Mouse (Mus musculus): Measurements from ENCODE around the gene Coro7. TPM values are rescaled to one million over a fixed set of nuclear protein-coding genes. Genes with fewer than 3 reads are reported as not detected.
A peak's percentile ranks its signal among the peaks of the same experiment; 100 is the strongest.
"Not testable (repeated sequence)": the region's sequence is repeated elsewhere in the genome, so short reads cannot be mapped to it uniquely, and the experiment has no call there.

Gene Coro7
- polyA plus RNA-seq, 1 experiment, result 17.2 TPM

DNA sequence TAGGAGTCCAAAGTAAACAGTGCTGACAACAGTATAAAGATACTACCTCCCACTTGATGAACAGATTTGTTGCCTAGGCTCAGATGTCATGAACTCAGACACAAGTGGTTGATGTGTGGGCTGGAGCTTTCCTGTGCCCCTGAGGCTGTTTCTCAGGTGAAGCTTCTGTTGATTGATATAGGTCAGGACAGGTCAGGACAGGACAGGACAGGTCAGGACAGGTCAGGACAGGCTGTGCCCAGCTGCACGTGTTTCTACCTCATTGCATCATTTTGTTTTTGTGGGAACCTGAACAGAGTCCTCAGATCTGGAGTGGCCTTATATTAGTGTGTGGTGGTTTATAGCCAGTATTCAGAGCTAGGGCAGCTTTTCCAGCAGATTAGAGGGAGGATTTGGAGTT, 23.1 kb upstream of the Coro7 start:
- Histone ChIP-seq H3K27ac (ENCODE audit: control insufficient read depth, insufficient read depth, low read depth, low read length) (no peak overlapping the region), H3K4me1 (ENCODE audit: control insufficient read depth, insufficient read depth, low read length) (no peaks in the 10 kb centered on the region), H3K36me3 (ENCODE audit: control insufficient read depth, insufficient read depth, low read length) (peaks cover 5% of the 10 kb centered on the region), H3K4me3 (ENCODE audit: control insufficient read depth, low read depth, low read length) (no peak overlapping the region), H3K27me3 (ENCODE audit: control insufficient read depth, insufficient read depth, low read length) (no peaks in the 10 kb centered on the region)
- TF ChIP-seq POLR2A (IDR thresholded peaks at IDR 0.05; ENCODE audit: control insufficient read depth, low read depth, low read length) (no peak), CTCF (IDR thresholded peaks at IDR 0.05; ENCODE audit: control insufficient read depth, insufficient read depth, insufficient replicate concordance, low read depth, low read length) (no peak)

DNA sequence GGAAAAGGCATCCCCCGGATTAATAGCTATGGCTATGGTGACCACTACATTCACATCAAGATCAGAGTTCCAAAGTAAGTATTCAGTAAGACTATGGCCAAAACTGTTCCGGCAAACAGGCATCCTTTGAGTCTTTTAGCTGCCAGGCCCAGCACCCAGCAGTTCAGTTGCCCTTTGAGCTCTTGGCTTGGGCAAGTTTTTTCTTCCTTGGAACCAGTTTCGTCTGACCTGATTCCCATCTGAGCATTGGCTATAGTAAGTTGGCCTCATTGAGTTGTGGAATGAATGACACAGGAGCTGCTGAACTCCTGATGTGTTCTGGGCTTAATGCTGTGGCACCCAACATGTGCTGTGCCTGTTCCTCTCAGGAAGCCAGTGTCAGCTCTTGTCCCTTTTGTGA, 21.6 kb upstream of the Coro7 start:
- Histone ChIP-seq H3K36me3 (ENCODE audit: control insufficient read depth, insufficient read depth, low read length) (peaks cover 4% of the 10 kb centered on the region), H3K27ac (ENCODE audit: control insufficient read depth, insufficient read depth, low read depth, low read length) (no peak overlapping the region), H3K4me3 (ENCODE audit: control insufficient read depth, low read depth, low read length) (no peak overlapping the region), H3K27me3 (ENCODE audit: control insufficient read depth, insufficient read depth, low read length) (no peaks in the 10 kb centered on the region), H3K4me1 (ENCODE audit: control insufficient read depth, insufficient read depth, low read length) (no peaks in the 10 kb centered on the region)
- TF ChIP-seq CTCF (IDR thresholded peaks at IDR 0.05; ENCODE audit: control insufficient read depth, insufficient read depth, insufficient replicate concordance, low read depth, low read length), result no peak
- TF ChIP-seq POLR2A (IDR thresholded peaks at IDR 0.05; ENCODE audit: control insufficient read depth, low read depth, low read length), result no peak

DNA sequence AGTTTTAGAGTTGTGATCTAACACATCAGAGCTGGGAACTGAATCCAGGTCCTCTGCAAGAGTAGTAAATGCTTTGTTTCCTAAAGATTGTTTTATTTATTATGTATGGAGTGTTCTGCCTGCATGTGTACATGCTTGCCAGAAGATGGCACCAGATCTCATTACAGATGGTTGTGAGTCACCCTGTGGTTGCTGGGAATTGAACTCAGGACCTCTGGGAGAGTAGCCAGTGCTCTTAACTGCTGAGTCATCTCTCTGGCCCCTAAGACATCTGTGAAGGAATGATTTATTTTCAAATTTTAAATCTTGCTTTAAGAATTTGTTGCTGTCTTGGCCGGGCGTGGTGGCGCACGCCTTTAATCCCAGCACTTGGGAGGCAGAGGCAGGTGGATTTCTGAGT, 9.8 kb upstream of the Coro7 start:
- not testable (repeated sequence) for H3K4me3 ChIP-seq (ENCODE audit: control insufficient read depth, low read depth, low read length); H3K27ac ChIP-seq (ENCODE audit: control insufficient read depth, insufficient read depth, low read depth, low read length); H3K27me3 ChIP-seq (ENCODE audit: control insufficient read depth, insufficient read depth, low read length); H3K4me1 ChIP-seq (ENCODE audit: control insufficient read depth, insufficient read depth, low read length); H3K36me3 ChIP-seq (ENCODE audit: control insufficient read depth, insufficient read depth, low read length)

DNA sequence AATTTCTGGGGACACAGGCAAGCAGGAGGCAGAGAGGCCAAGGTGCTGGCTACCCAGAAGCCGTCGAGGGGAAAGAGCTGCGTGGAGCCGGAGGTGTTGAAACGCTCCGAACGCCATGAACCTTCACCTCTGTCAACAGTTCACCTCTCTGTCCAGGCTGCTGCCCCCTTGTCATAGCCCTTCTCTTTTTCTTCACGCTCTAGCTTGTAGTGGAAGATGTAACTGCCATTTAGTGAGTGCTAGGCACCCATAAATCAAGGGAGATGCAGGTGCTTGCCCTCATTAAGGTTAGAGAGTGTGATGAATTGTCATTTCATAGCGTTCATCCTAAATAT, 4.8 kb upstream of the Coro7 start:
- Histone ChIP-seq H3K27me3 (ENCODE audit: control insufficient read depth, insufficient read depth, low read length) (no peaks in the 10 kb centered on the region), H3K36me3 (ENCODE audit: control insufficient read depth, insufficient read depth, low read length) (peaks cover 1% of the 10 kb centered on the region; the same call in 1 of the 2 replicates), H3K27ac (ENCODE audit: control insufficient read depth, insufficient read depth, low read depth, low read length) (peak overlapping the region; percentile 98), H3K4me3 (ENCODE audit: control insufficient read depth, low read depth, low read length) (peak overlapping the region; percentile 96), H3K4me1 (ENCODE audit: control insufficient read depth, insufficient read depth, low read length) (peaks cover 7% of the 10 kb centered on the region)
- TF ChIP-seq POLR2A (IDR thresholded peaks at IDR 0.05; ENCODE audit: control insufficient read depth, low read depth, low read length) (no peak), CTCF (IDR thresholded peaks at IDR 0.05; ENCODE audit: control insufficient read depth, insufficient read depth, insufficient replicate concordance, low read depth, low read length) (no peak)

DNA sequence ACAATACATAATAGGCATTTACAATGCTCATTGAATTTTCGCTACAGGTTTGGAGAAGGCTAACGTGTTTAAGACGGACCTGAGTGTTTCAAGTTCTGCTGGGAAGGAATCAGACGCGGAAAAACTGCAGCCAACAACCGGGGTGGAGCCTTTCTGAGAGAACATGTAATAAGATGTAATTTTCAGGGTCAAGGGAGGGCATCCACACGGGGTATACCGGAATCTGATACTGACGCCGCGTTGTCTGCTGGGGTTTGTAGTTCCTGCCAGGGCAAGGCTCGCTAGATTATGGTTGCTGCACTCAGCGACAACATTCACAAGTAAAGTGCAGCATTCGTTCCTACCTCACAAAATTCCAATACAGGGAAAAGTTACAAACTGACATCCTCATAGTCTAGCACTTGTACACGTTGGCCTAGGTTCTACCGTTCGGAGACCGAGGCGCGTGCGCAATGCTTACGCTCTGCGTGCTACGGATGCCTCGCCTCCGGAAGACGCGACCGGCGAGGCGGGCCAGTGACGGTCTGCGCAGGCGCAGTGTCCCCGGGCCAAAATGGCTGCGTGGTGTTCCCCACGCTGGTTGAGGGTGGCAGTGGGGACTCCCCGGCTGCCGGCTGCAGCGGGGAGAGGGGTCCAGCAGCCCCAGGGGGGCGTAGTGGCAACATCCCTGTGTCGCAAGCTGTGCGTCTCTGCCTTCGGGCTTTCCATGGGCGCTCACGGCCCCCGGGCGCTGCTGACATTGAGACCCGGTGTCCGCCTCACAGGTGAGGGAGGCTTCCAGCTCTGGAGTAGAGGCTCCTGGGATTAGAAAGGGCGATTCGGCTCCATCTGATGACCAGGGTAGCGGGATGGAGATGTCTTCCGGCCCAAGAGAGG, 4.2 kb upstream of the Coro7 start:
- peaks cover 1% of the 10 kb centered on the region; the same call in 1 of the 2 replicates for H3K36me3 ChIP-seq (ENCODE audit: control insufficient read depth, insufficient read depth, low read length)
- peak overlapping the region; percentile 98 for H3K27ac ChIP-seq (ENCODE audit: control insufficient read depth, insufficient read depth, low read depth, low read length)
- H3K4me1 ChIP-seq (ENCODE audit: control insufficient read depth, insufficient read depth, low read length), result peaks cover 13% of the 10 kb centered on the region
- TF ChIP-seq CTCF (IDR thresholded peaks at IDR 0.05; ENCODE audit: control insufficient read depth, insufficient read depth, insufficient replicate concordance, low read depth, low read length) (no peak), POLR2A (IDR thresholded peaks at IDR 0.05; ENCODE audit: control insufficient read depth, low read depth, low read length) (peak; percentile 97)
- peak overlapping the region; percentile 96 for H3K4me3 ChIP-seq (ENCODE audit: control insufficient read depth, low read depth, low read length)
- no peaks in the 10 kb centered on the region for H3K27me3 ChIP-seq (ENCODE audit: control insufficient read depth, insufficient read depth, low read length)

DNA sequence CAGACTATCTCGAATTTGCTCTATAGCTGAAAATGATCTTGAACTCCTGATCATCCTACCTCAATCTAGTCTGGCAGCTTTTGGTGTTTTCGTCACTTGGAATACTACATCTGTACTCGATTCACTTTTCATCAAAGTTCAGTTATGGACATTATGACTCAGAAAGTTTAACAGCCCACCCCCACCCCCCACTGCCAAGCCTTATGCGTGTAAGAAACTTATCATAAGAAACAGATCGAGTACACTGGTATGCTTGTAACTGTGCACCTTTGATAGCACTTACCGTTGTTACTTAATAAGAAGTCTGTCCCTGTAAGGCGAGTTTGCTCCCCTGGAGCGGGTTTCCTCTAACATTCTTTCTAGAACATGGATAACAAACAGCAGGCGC, 3.6 kb upstream of the Coro7 start:
- H3K27ac ChIP-seq (ENCODE audit: control insufficient read depth, insufficient read depth, low read depth, low read length), result peak overlapping the region; percentile 98
- TF ChIP-seq POLR2A (IDR thresholded peaks at IDR 0.05; ENCODE audit: control insufficient read depth, low read depth, low read length) (no peak), CTCF (IDR thresholded peaks at IDR 0.05; ENCODE audit: control insufficient read depth, insufficient read depth, insufficient replicate concordance, low read depth, low read length) (no peak)
- H3K4me3 ChIP-seq (ENCODE audit: control insufficient read depth, low read depth, low read length), result peak overlapping the region; percentile 96

DNA sequence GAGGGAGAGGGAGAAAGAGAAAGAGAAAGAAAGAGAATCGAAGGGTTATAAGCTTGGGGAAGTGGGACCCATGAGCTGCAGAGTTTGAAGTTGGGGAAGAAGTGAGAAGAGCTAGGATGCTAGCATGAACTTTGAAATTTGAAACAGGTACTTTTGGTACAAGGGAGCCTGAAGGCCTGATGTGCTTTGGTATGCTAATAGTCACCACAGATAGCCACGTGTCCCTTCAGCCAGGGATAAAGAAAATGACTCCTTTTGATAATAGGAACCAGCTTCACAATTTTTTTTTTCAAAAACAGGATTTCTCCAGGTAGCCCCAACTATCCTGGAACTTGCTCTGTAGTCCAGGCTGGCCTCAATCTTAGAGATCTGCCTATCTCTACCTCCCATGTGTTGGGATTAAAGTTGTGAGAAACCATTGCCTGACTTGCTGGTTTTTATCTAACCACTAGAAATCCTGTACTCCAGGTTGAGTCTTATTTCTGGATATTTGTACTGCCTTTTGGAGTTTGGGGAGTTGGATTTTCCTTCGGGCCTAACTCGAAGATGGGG, 3.1 kb upstream of the Coro7 start:
- Histone ChIP-seq H3K36me3 (ENCODE audit: control insufficient read depth, insufficient read depth, low read length) (no peaks in the 10 kb centered on the region; the same call in 1 of the 2 replicates), H3K4me3 (ENCODE audit: control insufficient read depth, low read depth, low read length) (peak overlapping the region; percentile 96; the same call in 1 of the 2 replicates), H3K27ac (ENCODE audit: control insufficient read depth, insufficient read depth, low read depth, low read length) (no peak overlapping the region), H3K4me1 (ENCODE audit: control insufficient read depth, insufficient read depth, low read length) (peaks cover 16% of the 10 kb centered on the region), H3K27me3 (ENCODE audit: control insufficient read depth, insufficient read depth, low read length) (no peaks in the 10 kb centered on the region)
- TF ChIP-seq CTCF (IDR thresholded peaks at IDR 0.05; ENCODE audit: control insufficient read depth, insufficient read depth, insufficient replicate concordance, low read depth, low read length) (no peak), POLR2A (IDR thresholded peaks at IDR 0.05; ENCODE audit: control insufficient read depth, low read depth, low read length) (no peak)

More for the DNA sequence above, 3.6 kb upstream of the Coro7 start:
- peaks cover 16% of the 10 kb centered on the region for H3K4me1 ChIP-seq (ENCODE audit: control insufficient read depth, insufficient read depth, low read length)
- H3K36me3 ChIP-seq (ENCODE audit: control insufficient read depth, insufficient read depth, low read length), result no peaks in the 10 kb centered on the region; the same call in 1 of the 2 replicates
- no peaks in the 10 kb centered on the region for H3K27me3 ChIP-seq (ENCODE audit: control insufficient read depth, insufficient read depth, low read length)

DNA sequence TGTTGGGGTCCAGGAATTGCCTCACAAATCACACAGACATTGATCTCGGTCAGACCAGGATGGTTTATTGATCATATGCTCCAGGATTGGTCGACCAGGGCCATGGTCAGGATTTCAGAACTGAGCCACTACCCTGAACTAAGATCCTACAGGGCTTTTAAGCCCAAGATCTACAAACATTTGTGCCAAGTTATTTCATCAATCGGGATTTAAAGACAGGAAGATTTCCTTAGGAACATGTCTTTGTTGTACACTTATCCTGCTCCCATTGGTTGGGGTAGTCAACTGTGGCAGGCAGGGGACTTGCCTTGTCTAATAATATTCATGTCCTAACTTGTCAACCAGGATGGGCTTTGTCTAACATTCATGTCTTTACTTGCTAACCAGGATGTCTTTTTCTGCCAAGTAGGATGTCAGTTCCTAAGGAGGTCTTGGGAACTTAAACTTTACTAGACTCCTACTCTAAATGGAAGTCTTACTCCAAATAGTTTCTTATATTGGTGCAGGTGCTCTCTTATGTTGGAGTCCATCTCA, 1.4 kb upstream of the Coro7 start:
- H3K4me1 ChIP-seq (ENCODE audit: control insufficient read depth, insufficient read depth, low read length), result peaks cover 16% of the 10 kb centered on the region
- H3K36me3 ChIP-seq (ENCODE audit: control insufficient read depth, insufficient read depth, low read length); H3K27me3 ChIP-seq (ENCODE audit: control insufficient read depth, insufficient read depth, low read length); H3K4me3 ChIP-seq (ENCODE audit: control insufficient read depth, low read depth, low read length); H3K27ac ChIP-seq (ENCODE audit: control insufficient read depth, insufficient read depth, low read depth, low read length): not testable (repeated sequence)
